Mouse (Mus musculus) heart, embryonic 11.5 days (tissue): ENCODE results near the gene Zdhhc1. TPM values are rescaled to one million over a fixed set of nuclear protein-coding genes. Genes with fewer than 3 reads are reported as not detected.

Experiments
- ATAC-seq: fragments of 200-750 bp; cut with Nextera tagmentation; replicated peaks from 2 replicates; pipeline ENCODE4 v1.8.0; 2017; ENCODE audit warnings: moderate library complexity; ENCODE audit not compliant: insufficient number of reproducible peaks, low FRiP score, low TSS enrichment
- H3K27ac ChIP-seq: fragments of 300-500 bp; sonication (generic); 2 replicates; pipeline ENCODE4 v1.5.1; 2014; ENCODE audit warnings: mild to moderate bottlenecking, low read depth, low read length
- H3K27me3 ChIP-seq: fragments of 300-500 bp; sonication (generic); 2 replicates; pipeline ENCODE4 v1.6.1; 2014; ENCODE audit warnings: mild to moderate bottlenecking, low read length, mixed read lengths; ENCODE audit not compliant: control insufficient read depth, insufficient read depth
- H3K36me3 ChIP-seq: fragments of 300-500 bp; sonication (generic); 2 replicates; pipeline ENCODE4 v1.6.1; 2014; ENCODE audit warnings: mild to moderate bottlenecking, low read length, moderate library complexity, mixed read lengths; ENCODE audit not compliant: control insufficient read depth, insufficient read depth
- H3K4me1 ChIP-seq: fragments of 300-500 bp; sonication (generic); 2 replicates; pipeline ENCODE4 v1.6.1; 2014; ENCODE audit warnings: low read length; ENCODE audit not compliant: control insufficient read depth, insufficient read depth
- H3K4me2 ChIP-seq: fragments of 300-500 bp; sonication (generic); 2 replicates; pipeline ENCODE4 v1.6.1; 2014; ENCODE audit warnings: mild to moderate bottlenecking, moderate library complexity
- H3K4me3 ChIP-seq: fragments of 300-500 bp; sonication (generic); 2 replicates; pipeline ENCODE4 v1.5.1; 2014; ENCODE audit warnings: low read depth, low read length
- H3K9ac ChIP-seq: fragments of 300-500 bp; sonication (generic); 2 replicates; pipeline ENCODE4 v1.6.1; 2014; ENCODE audit warnings: mild to moderate bottlenecking, low read depth, low read length, moderate library complexity
- H3K9me3 ChIP-seq: fragments of 300-500 bp; sonication (generic); replicated peaks from 2 replicates; pipeline ENCODE4 v1.6.1; 2016; ENCODE audit warnings: low read length; ENCODE audit not compliant: control insufficient read depth
- WGBS: fragments of 180-500 bp; shearing (Covaris S2); extraction: QIAGEN DNeasy Blood & Tissue Kit; methylation state at CpG from one replicate; pipeline ENCODE4 v1.1.7; 2014; ENCODE audit not compliant: insufficient replicate concordance; 5-methylcytosine and 5-hydroxymethylcytosine counted together
- polyA plus RNA-seq: library from polyadenylated mRNA; unstranded; fragments of >200 nt; fragmentation: Nextera tagmentation; extraction: Ambion mirVana; gene quantifications from 2 replicates; pipeline ENCODE4 v1.2.1, GENCODE M21; 2014

Gene Zdhhc1
- polyA plus RNA-seq, 1 experiment from 2014 or later, result 15.0 TPM

DNA sequence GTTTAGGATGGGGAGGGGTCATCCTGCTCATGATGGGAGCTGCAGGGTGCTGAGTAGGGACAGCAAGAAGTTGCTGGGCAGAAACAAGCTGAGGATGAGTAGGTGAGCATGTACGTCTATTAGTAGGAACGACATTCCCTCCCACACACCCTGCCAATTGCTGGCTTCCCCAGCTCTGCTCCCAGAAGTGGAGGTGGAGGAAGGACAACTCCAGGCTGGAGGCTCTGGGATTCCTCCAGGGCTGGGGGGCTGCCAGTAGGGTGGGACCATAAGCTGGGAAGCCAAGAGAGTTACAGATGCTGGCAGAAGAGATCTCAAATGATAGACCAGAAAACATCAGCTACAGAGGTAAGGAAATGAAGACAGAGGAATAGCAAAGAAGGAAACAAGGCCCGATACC is 39.8 kb upstream of the Zdhhc1 start:
- 88% methylated on average over 3 of the region's 3 CpGs for WGBS
- no peak overlapping the region for H3K4me2 ChIP-seq
- no peaks in the 10 kb centered on the region for H3K9me3 ChIP-seq
- H3K27ac ChIP-seq, result no peak overlapping the region
- H3K27me3 ChIP-seq, result no peaks in the 10 kb centered on the region
- no peak for ATAC-seq
- peaks cover 13% of the 10 kb centered on the region for H3K4me1 ChIP-seq
- no peak overlapping the region for H3K9ac ChIP-seq
- H3K4me3 ChIP-seq, result no peak overlapping the region
- peaks cover 14% of the 10 kb centered on the region; the same call in 1 of the 2 replicates for H3K36me3 ChIP-seq

DNA sequence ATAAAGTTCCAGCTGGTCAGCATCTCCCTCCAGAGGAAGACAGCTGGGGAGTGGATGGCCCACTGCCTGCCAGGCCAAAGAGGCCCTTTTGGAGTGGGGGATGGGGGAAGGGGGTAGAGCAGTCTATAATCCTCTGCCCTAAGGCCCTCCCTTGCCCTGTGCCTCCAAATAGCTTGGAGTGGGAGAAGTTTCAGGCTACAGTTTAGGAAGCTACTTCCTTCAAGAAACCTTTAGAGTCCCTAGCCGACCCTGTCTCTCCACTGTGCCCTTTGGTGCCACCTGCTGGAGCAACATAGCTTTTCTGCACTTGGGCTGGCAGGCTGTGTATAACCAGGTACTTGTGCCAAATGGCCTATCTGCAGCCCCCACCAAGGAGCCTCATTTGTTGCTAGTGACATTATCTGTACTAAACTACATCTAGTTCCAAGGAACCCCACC is 37.2 kb upstream of the Zdhhc1 start:
- H3K9me3 ChIP-seq, result no peaks in the 10 kb centered on the region
- H3K9ac ChIP-seq, result 0 out of 2 replicates have a peak overlapping the region, but pooled peaks have one; percentile 28
- H3K27ac ChIP-seq, result peak overlapping the region; percentile 75
- 4% methylated on average over 1 of the region's 1 CpGs for WGBS
- H3K4me2 ChIP-seq, result no peak overlapping the region
- H3K27me3 ChIP-seq, result no peaks in the 10 kb centered on the region
- peaks cover 20% of the 10 kb centered on the region for H3K4me1 ChIP-seq
- ATAC-seq, result peak; percentile 55; the same call in 1 of the 2 replicates
- H3K4me3 ChIP-seq, result no peak overlapping the region
- peaks cover 15% of the 10 kb centered on the region; the same call in 1 of the 2 replicates for H3K36me3 ChIP-seq

DNA sequence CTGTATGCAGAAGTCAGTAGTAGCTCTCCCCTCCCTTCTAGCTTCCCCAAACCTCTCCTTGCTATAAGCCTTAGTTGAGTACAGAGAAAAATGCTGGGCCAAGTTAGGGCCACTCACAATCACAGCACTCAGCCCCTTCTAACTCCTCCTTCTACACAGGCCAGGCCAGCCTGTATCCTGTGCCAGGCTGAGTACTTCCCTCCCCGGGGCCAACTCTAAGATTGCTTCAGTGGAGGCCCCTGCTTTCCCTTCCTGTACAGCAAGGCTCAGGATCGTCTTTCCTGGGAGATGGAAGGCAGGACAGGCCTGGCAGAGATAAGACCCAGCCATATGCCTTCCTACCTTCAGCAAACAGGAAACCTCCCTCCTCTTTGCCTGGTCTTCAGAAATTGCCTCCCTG is 36.7 kb upstream of the Zdhhc1 start:
- no peak overlapping the region for H3K4me2 ChIP-seq
- H3K9me3 ChIP-seq, result no peaks in the 10 kb centered on the region
- H3K27ac ChIP-seq, result peak overlapping the region; percentile 75
- H3K4me1 ChIP-seq, result peaks cover 20% of the 10 kb centered on the region
- no peak overlapping the region for H3K4me3 ChIP-seq
- peak; percentile 69; the same call in 1 of the 2 replicates for ATAC-seq
- WGBS, result 2% methylated on average over 2 of the region's 2 CpGs
- H3K9ac ChIP-seq, result 0 out of 2 replicates have a peak overlapping the region, but pooled peaks have one; percentile 28
- H3K27me3 ChIP-seq, result no peaks in the 10 kb centered on the region
- H3K36me3 ChIP-seq, result peaks cover 16% of the 10 kb centered on the region; the same call in 1 of the 2 replicates

- Histone ChIP-seq H3K27me3 (no peaks in the 10 kb centered on the region), H3K9me3 (no peaks in the 10 kb centered on the region), H3K27ac (no peak overlapping the region), H3K4me1 (peaks cover 20% of the 10 kb centered on the region), H3K4me3 (no peak overlapping the region), H3K4me2 (no peak overlapping the region), H3K9ac (no peak overlapping the region), H3K36me3 (peaks cover 3% of the 10 kb centered on the region; the same call in 1 of the 2 replicates)
- WGBS, result 74% methylated on average over 2 of the region's 2 CpGs
- no peak for ATAC-seq
Observed at GRCm38 (mm10) chr8:105531774-105532173, 35.1 kb upstream of the Zdhhc1 start.

GRCm38 (mm10) chr8:105529271-105529670 is 32.6 kb upstream of the Zdhhc1 start:
- no peaks in the 10 kb centered on the region for H3K27me3 ChIP-seq
- H3K36me3 ChIP-seq, result peaks cover 6% of the 10 kb centered on the region

DNA sequence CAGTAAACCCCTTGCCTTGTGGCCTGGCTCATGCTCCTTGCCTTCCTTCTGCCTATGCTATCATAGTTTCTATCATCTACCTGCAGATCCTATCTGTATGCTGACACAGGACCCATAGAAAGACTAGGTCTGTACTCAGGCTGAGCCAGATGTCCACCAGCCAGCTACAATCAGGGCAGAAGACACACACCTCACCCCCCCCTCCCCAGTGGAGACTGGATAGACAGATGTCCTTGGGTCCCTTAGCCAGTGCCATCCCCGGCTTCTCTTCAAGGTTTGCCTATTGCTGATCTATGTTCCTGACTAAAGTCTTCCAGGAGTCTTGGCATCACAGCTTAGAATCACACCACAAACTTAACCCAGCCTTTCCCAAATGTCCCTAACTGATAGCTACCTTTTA is 31.5 kb upstream of the Zdhhc1 start:
- no peak overlapping the region for H3K4me3 ChIP-seq

More at GRCm38 (mm10) chr8:105529271-105529670, 32.6 kb upstream of the Zdhhc1 start:
- no peak for ATAC-seq
- H3K9ac ChIP-seq, result no peak overlapping the region
- peaks cover 19% of the 10 kb centered on the region for H3K4me1 ChIP-seq
- H3K9me3 ChIP-seq, result no peaks in the 10 kb centered on the region
- H3K4me3 ChIP-seq, result no peak overlapping the region
- 91% methylated on average over 3 of the region's 3 CpGs for WGBS
- no peak overlapping the region for H3K4me2 ChIP-seq
- H3K27ac ChIP-seq, result no peak overlapping the region

DNA sequence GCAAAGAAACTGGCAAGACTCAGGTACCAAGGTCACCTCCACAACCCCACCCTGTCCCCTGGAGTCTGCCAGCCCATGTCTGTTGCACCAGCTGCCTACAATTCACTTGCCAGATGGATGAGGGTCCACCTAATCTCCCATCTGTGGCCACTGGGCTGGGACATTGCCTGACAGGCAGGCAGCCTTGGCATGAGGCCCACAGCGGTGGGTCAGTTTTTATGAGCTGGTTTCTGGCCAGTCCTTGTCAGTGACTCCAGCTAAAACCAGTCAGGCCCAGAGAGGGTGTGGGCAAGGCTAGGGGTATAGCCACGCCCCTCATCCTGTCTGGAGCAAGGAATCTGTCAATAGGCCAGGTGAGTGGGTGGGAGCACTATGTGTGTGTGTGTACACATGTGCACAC is 30.4 kb upstream of the Zdhhc1 start:
- peaks cover 18% of the 10 kb centered on the region for H3K4me1 ChIP-seq
- H3K4me2 ChIP-seq, result no peak overlapping the region
- 74% methylated on average over 2 of the region's 2 CpGs for WGBS
- H3K27ac ChIP-seq, result no peak overlapping the region
- H3K4me3 ChIP-seq, result no peak overlapping the region
- peaks cover 6% of the 10 kb centered on the region for H3K36me3 ChIP-seq
- no peaks in the 10 kb centered on the region for H3K9me3 ChIP-seq
- no peak for ATAC-seq
- H3K9ac ChIP-seq, result no peak overlapping the region
- no peaks in the 10 kb centered on the region for H3K27me3 ChIP-seq

More for the DNA sequence above, 31.5 kb upstream of the Zdhhc1 start:
- H3K4me1 ChIP-seq, result peaks cover 14% of the 10 kb centered on the region
- no peaks in the 10 kb centered on the region for H3K27me3 ChIP-seq
- H3K36me3 ChIP-seq, result peaks cover 6% of the 10 kb centered on the region
- ATAC-seq, result no peak
- no peak overlapping the region for H3K27ac ChIP-seq
- H3K4me2 ChIP-seq, result no peak overlapping the region
- WGBS, result 94% methylated on average over 1 of the region's 1 CpGs
- no peaks in the 10 kb centered on the region for H3K9me3 ChIP-seq
- H3K9ac ChIP-seq, result no peak overlapping the region

GRCm38 (mm10) chr8:105522890-105523289 is 26.2 kb upstream of the Zdhhc1 start:
- Histone ChIP-seq H3K27me3 (peaks cover 12% of the 10 kb centered on the region), H3K4me1 (peaks cover 39% of the 10 kb centered on the region), H3K9me3 (no peaks in the 10 kb centered on the region), H3K4me3 (no peak overlapping the region), H3K27ac (no peak overlapping the region), H3K36me3 (peaks cover 4% of the 10 kb centered on the region), H3K4me2 (no peak overlapping the region), H3K9ac (no peak overlapping the region)
- no peak for ATAC-seq
- WGBS, result 67% methylated on average over 9 of the region's 9 CpGs
